28 mouse cellular contexts compared by ENCODE assay signal in genomic region chr13:98945908-98946307, GRCm38 (mm10). TPM values are rescaled to one million over a fixed set of nuclear protein-coding genes. Genes with fewer than 3 reads are reported as not detected.
DNase-seq lines count a peak whose midpoint lies in the region; ATAC-seq and TF ChIP-seq lines count a peak whose summit lies in the region.
"Had no signal": no experiment of that assay in that cellular context is flagged by ENCODE, and none has a peak within 500 bp of the region (broad histone marks: within the 10 kb centered on the region; RNA-seq: fewer than 3 reads in every experiment).

No protein-coding gene starts in this region.

- no peak overlapping the region for H3K4me2 ChIP-seq in forebrain, embryonic 14.5 days (ENCODE audit: low read length)
- no peak overlapping the region for H3K4me2 ChIP-seq in forebrain, embryonic 15.5 days (replicated peaks)
- no peak overlapping the region for H3K4me2 ChIP-seq in kidney, embryonic 16.5 days (replicated peaks; ENCODE audit: low read depth, low read length)
- H3K4me2 ChIP-seq in CH12.LX (ENCODE audit: insufficient read depth, low read depth, poor library complexity, severe bottlenecking): peak overlapping the region; percentile 96
- H3K4me2 ChIP-seq: heart, embryonic 12.5 days; hindbrain, embryonic 15.5 days had no signal

- peak; percentile 17 for DNase-seq in forebrain, embryonic 14.5 days (ENCODE audit: low spot score)
- no peak for DNase-seq in kidney, adult 2 months
- no peak for DNase-seq in CH12.LX (ENCODE audit: extremely low read depth)
- DNase-seq in brain, embryonic 14.5 days (ENCODE audit: low read depth): peak; percentile 26
- DNase-seq in cerebellum, postnatal 4 days (ENCODE audit: low spot score in 2 of 2): no peak
- no peak for DNase-seq in embryo, embryonic 9.5 days (ENCODE audit: extremely low spot score)
- DNase-seq: adrenal gland, postnatal 10 days; cerebellum, adult 11-12 months; cerebellum, adult 9-10 months; cerebellum, postnatal 25 days; gastrocnemius, postnatal 10 days had no signal

- no peaks in the 10 kb centered on the region for H3K36me3 ChIP-seq in forebrain, embryonic 14.5 days (ENCODE audit: control insufficient read depth, insufficient read depth, low read length)
- H3K36me3 ChIP-seq in forebrain, embryonic 15.5 days: no peaks in the 10 kb centered on the region
- no peaks in the 10 kb centered on the region for H3K36me3 ChIP-seq in kidney, embryonic 16.5 days (ENCODE audit: insufficient read depth, low read length)
- no peaks in the 10 kb centered on the region for H3K36me3 ChIP-seq in kidney, adult 2 months (ENCODE audit: control insufficient read depth, insufficient read depth, low read length)
- no peaks in the 10 kb centered on the region for H3K36me3 ChIP-seq in CH12.LX (replicated peaks in 1 of 2; ENCODE audit: control insufficient read depth in 1 of 2, insufficient read depth in 1 of 2, low read length in 1 of 2)
- H3K36me3 ChIP-seq: embryonic facial prominence, embryonic 10.5 days; forebrain, embryonic 10.5 days; heart, embryonic 12.5 days; hindbrain, embryonic 15.5 days had no signal

- no peak for TF ChIP-seq CTCF in kidney, adult 2 months (conservative IDR thresholded peaks at IDR 0.05; ENCODE audit: insufficient read depth, insufficient read length, low read depth, low read length)
- no peak for TF ChIP-seq CTCF in CH12.LX (conservative IDR thresholded peaks at IDR 0.05 in 1 of 2, IDR thresholded peaks at IDR 0.05 in 1 of 2; ENCODE audit: low read depth in 2 of 2, low read length in 2 of 2)
- no peak for TF ChIP-seq CTCF in brain, embryonic 14.5 days (IDR thresholded peaks at IDR 0.05; ENCODE audit: borderline replicate concordance, extremely low read depth, insufficient read depth, insufficient read length)

- no peaks in the 10 kb centered on the region for H3K79me2 ChIP-seq in CH12.LX (replicated peaks; ENCODE audit: control insufficient read depth, extremely low read depth, insufficient read depth, poor library complexity, severe bottlenecking)

- ATAC-seq in forebrain, embryonic 14.5 days: no peak
- ATAC-seq in forebrain, embryonic 15.5 days (replicated peaks): no peak
- peak; percentile 50 for ATAC-seq in kidney, embryonic 16.5 days (ENCODE audit: low FRiP score, low TSS enrichment)
- ATAC-seq: CD4-positive, CD25-positive, alpha-beta regulatory T cell, adult 4 months; forebrain, embryonic 16.5 days had no signal

- H3K9ac ChIP-seq in forebrain, embryonic 14.5 days (ENCODE audit: low read length): no peak overlapping the region
- no peak overlapping the region for H3K9ac ChIP-seq in forebrain, embryonic 15.5 days (replicated peaks)
- H3K9ac ChIP-seq in kidney, embryonic 16.5 days (replicated peaks; ENCODE audit: low read length): no peak overlapping the region
- 0 out of 2 replicates have a peak overlapping the region, but pooled peaks have one; percentile 73 for H3K9ac ChIP-seq in CH12.LX (ENCODE audit: insufficient read depth, low read depth)
- H3K9ac ChIP-seq: heart, embryonic 12.5 days; hindbrain, embryonic 15.5 days had no signal

- H3K27me3 ChIP-seq in forebrain, embryonic 14.5 days (replicated peaks; ENCODE audit: control insufficient read depth, insufficient read depth, low read length): no peaks in the 10 kb centered on the region
- H3K27me3 ChIP-seq in forebrain, embryonic 15.5 days: no peaks in the 10 kb centered on the region
- H3K27me3 ChIP-seq in kidney, embryonic 16.5 days (ENCODE audit: insufficient read depth, low read length): no peaks in the 10 kb centered on the region
- no peaks in the 10 kb centered on the region for H3K27me3 ChIP-seq in kidney, adult 2 months (replicated peaks; ENCODE audit: control insufficient read depth, insufficient read depth, low read length)
- no peaks in the 10 kb centered on the region for H3K27me3 ChIP-seq in CH12.LX (replicated peaks)
- H3K27me3 ChIP-seq: heart, embryonic 12.5 days; hindbrain, embryonic 15.5 days had no signal

- TF ChIP-seq POLR2A in kidney, adult 2 months (IDR thresholded peaks at IDR 0.05; ENCODE audit: low read depth, low read length): no peak
- no peak for TF ChIP-seq POLR2A in CH12.LX (IDR thresholded peaks at IDR 0.05; ENCODE audit: low read depth, low read length)
- no peak for TF ChIP-seq POLR2A in brain, embryonic 14.5 days (IDR thresholded peaks at IDR 0.05; ENCODE audit: borderline replicate concordance, extremely low read depth, insufficient read depth, insufficient read length, poor library complexity, severe bottlenecking)

- H3K4me3 ChIP-seq in forebrain, embryonic 14.5 days (ENCODE audit: low read depth, low read length): no peak overlapping the region
- H3K4me3 ChIP-seq in forebrain, embryonic 15.5 days: no peak overlapping the region
- H3K4me3 ChIP-seq in kidney, embryonic 16.5 days (ENCODE audit: low read length): no peak overlapping the region
- H3K4me3 ChIP-seq in kidney, adult 2 months (ENCODE audit: insufficient read depth, low read depth, low read length): no peak overlapping the region
- H3K4me3 ChIP-seq in CH12.LX (replicated peaks in 1 of 3; ENCODE audit: low read depth in 2 of 3, low read length in 2 of 3, poor library complexity in 1 of 3): no peak overlapping the region
- H3K4me3 ChIP-seq: embryonic facial prominence, embryonic 10.5 days; forebrain, embryonic 10.5 days; heart, embryonic 12.5 days; hindbrain, embryonic 15.5 days had no signal

- in situ Hi-C loops in CH12.LX (cut with MboI; ENCODE audit: low pct_ligation_motif_present, low pct_unique_long_range_greater_than_20kb, low sequenced_read_pairs): no loop called here

- no peaks in the 10 kb centered on the region for H3K4me1 ChIP-seq in forebrain, embryonic 14.5 days (ENCODE audit: control insufficient read depth, insufficient read depth, low read length)
- no peaks in the 10 kb centered on the region for H3K4me1 ChIP-seq in forebrain, embryonic 15.5 days
- peaks cover 32% of the 10 kb centered on the region for H3K4me1 ChIP-seq in kidney, embryonic 16.5 days (ENCODE audit: insufficient read depth, low read length)
- H3K4me1 ChIP-seq in kidney, adult 2 months (ENCODE audit: control insufficient read depth, insufficient read depth, low read length): peaks cover 25% of the 10 kb centered on the region
- peaks cover 2 to 29% of the 10 kb centered on the region in 2 experiments for H3K4me1 ChIP-seq in CH12.LX (ENCODE audit: control insufficient read depth in 1 of 2, insufficient read depth in 2 of 2)
- H3K4me1 ChIP-seq: hindbrain, embryonic 15.5 days had no signal

- H3K27ac ChIP-seq in forebrain, embryonic 14.5 days (ENCODE audit: low read depth, low read length): no peak overlapping the region
- no peak overlapping the region for H3K27ac ChIP-seq in forebrain, embryonic 15.5 days (replicated peaks)
- peak overlapping the region; percentile 65 for H3K27ac ChIP-seq in kidney, embryonic 16.5 days (ENCODE audit: low read length)
- no peak overlapping the region; the same call in 1 of the 2 replicates for H3K27ac ChIP-seq in kidney, adult 2 months (ENCODE audit: insufficient read depth, low read depth, low read length)
- no peak overlapping the region for H3K27ac ChIP-seq in CH12.LX (ENCODE audit: insufficient read depth, low read depth)
- H3K27ac ChIP-seq: embryonic facial prominence, embryonic 10.5 days; forebrain, embryonic 10.5 days; hindbrain, embryonic 15.5 days had no signal

- WGBS in forebrain, embryonic 14.5 days: 16% methylated on average over 3 of the region's 3 CpGs
- 22% methylated on average over 3 of the region's 3 CpGs for WGBS in forebrain, embryonic 15.5 days
- 47% methylated on average over 3 of the region's 3 CpGs for WGBS in kidney, embryonic 16.5 days
- WGBS in kidney, adult 2 months: 44% methylated on average over 3 of the region's 3 CpGs

- dilution Hi-C loops in CH12.LX (cut with MboI; ENCODE audit: extremely low pct_ligation_motif_present, extremely low pct_unique_long_range_greater_than_20kb, low sequenced_read_pairs): no loop called here

- TF ChIP-seq EP300 in CH12.LX (IDR thresholded peaks at IDR 0.05; ENCODE audit: low read length): no peak

- no peak for TF ChIP-seq RAD21 in CH12.LX (IDR thresholded peaks at IDR 0.05; ENCODE audit: low read depth, low read length)

- H3K9me3 ChIP-seq in forebrain, embryonic 14.5 days (replicated peaks; ENCODE audit: control insufficient read depth, low read length): no peaks in the 10 kb centered on the region
- no peaks in the 10 kb centered on the region for H3K9me3 ChIP-seq in forebrain, embryonic 15.5 days
- H3K9me3 ChIP-seq in kidney, embryonic 16.5 days (ENCODE audit: low read length): no peaks in the 10 kb centered on the region
- H3K9me3 ChIP-seq in CH12.LX (replicated peaks; ENCODE audit: low read length): no peaks in the 10 kb centered on the region
- H3K9me3 ChIP-seq: embryonic facial prominence, embryonic 10.5 days; forebrain, embryonic 10.5 days; heart, embryonic 12.5 days; hindbrain, embryonic 15.5 days had no signal

TF ChIP-seq in CH12.LX, 34 proteins besides CTCF, POLR2A, EP300 and RAD21:
- TF ChIP-seq MAFK (IDR thresholded peaks at IDR 0.05; ENCODE audit: insufficient replicate concordance, low read length) (no peak), NELFE (IDR thresholded peaks at IDR 0.05; ENCODE audit: low read depth, low read length) (no peak)

RNA-seq across cellular contexts. Expression of gene Tnpo1, which starts 19.7 kb away (rescaled TPM):
- 59.2 and 75.4 TPM in 2 replicates for polyA plus RNA-seq in forebrain, embryonic 14.5 days (2014; fragmentation: Nextera tagmentation; extraction: Ambion mirVana)
- 54.6 and 57.0 TPM in 2 replicates for polyA plus RNA-seq in forebrain, embryonic 15.5 days (2015; fragmentation: Nextera tagmentation; extraction: Ambion mirVana)
- polyA plus RNA-seq in kidney, embryonic 16.5 days (2015; fragmentation: Nextera tagmentation; extraction: Ambion mirVana): 65.4 and 67.7 TPM in 2 replicates
- polyA plus RNA-seq in kidney, adult 2 months (2012; rRNA removed): 25.0 and 27.0 TPM in 2 replicates
- total RNA-seq in CH12.LX (2012; rRNA removed) (93.6 and 111 TPM in 2 replicates), CH12.LX (2014; rRNA removed) (95.9 and 104 TPM in 2 replicates)
- 90.7 and 105 TPM in 2 replicates for polyA plus RNA-seq in CH12.LX (2012; ENCODE audit: insufficient read length, low read depth)
- polyA plus RNA-seq in brain, embryonic 14.5 days (2012; rRNA removed): 63.1 and 69.2 TPM in 2 replicates

RNA-seq across cellular contexts. Expression of gene 1700024P04Rik, which starts 38.5 kb away (rescaled TPM):
- not detected in 2 replicates for polyA plus RNA-seq in forebrain, embryonic 14.5 days (2014; fragmentation: Nextera tagmentation; extraction: Ambion mirVana)
- not detected in 2 replicates for polyA plus RNA-seq in forebrain, embryonic 15.5 days (2015; fragmentation: Nextera tagmentation; extraction: Ambion mirVana)
- polyA plus RNA-seq in kidney, embryonic 16.5 days (2015; fragmentation: Nextera tagmentation; extraction: Ambion mirVana): not detected in 2 replicates
- not detected in 2 replicates for polyA plus RNA-seq in kidney, adult 2 months (2012; rRNA removed)
- total RNA-seq in CH12.LX (2012; rRNA removed) (not detected in 2 replicates), CH12.LX (2014; rRNA removed) (not detected in 2 replicates)
- polyA plus RNA-seq in CH12.LX (2012; ENCODE audit: insufficient read length, low read depth): not detected in 2 replicates
- polyA plus RNA-seq in brain, embryonic 14.5 days (2012; rRNA removed): not detected in 2 replicates
- total RNA-seq: adrenal gland, postnatal 10 days; adrenal gland, postnatal 4 days; gastrocnemius, postnatal 10 days; gastrocnemius, postnatal 4 days; heart, adult 8-10 months; heart, postnatal 25 days; MEL had no signal
- polyA plus RNA-seq: CD4-positive, CD25-positive, alpha-beta regulatory T cell, adult 4 months; embryonic facial prominence, embryonic 10.5 days; embryonic facial prominence, embryonic 14.5 days; forebrain, embryonic 10.5 days; forebrain, embryonic 16.5 days; frontal cortex, adult 2 months; heart, embryonic 12.5 days; heart, embryonic 16.5 days; hindbrain, embryonic 11.5 days; hindbrain, embryonic 15.5 days had no signal

Comparison
In these comparisons a context has a peak if more than half of its experiments do, and no peak if none do; other contexts are left out.
1. DNase-seq: peak in forebrain, embryonic 14.5 days (single experiment) and brain, embryonic 14.5 days (single experiment); none in kidney, adult 2 months (single experiment), CH12.LX (single experiment), cerebellum, postnatal 4 days (0 of 2) and embryo, embryonic 9.5 days (single experiment).